Mouse (Mus musculus) intestine, embryonic 16.5 days (tissue): ENCODE results near the gene Gm29609. TPM values are rescaled to one million over a fixed set of nuclear protein-coding genes. Genes with fewer than 3 reads are reported as not detected.

Experiments
- ATAC-seq: fragments of 200-750 bp; cut with Nextera tagmentation; 2 replicates; pipeline ENCODE4 v1.8.0; 2017; ENCODE audit warnings: moderate TSS enrichment, moderate library complexity
- H3K27ac ChIP-seq: fragments of 300-500 bp; sonication (generic); 2 replicates; pipeline ENCODE4 v1.5.1; 2014; ENCODE audit warnings: mild to moderate bottlenecking, low read length
- H3K27me3 ChIP-seq: fragments of 300-500 bp; sonication (generic); replicated peaks from 2 replicates; pipeline ENCODE4 v1.6.1; 2014; ENCODE audit warnings: low read length, control low read depth, mixed read lengths; ENCODE audit not compliant: control insufficient read depth, insufficient read depth
- H3K36me3 ChIP-seq: fragments of 300-500 bp; sonication (generic); 2 replicates; pipeline ENCODE4 v1.6.1; 2014; ENCODE audit warnings: low read length, control low read depth; ENCODE audit not compliant: control insufficient read depth, insufficient read depth
- H3K4me1 ChIP-seq: fragments of 300-500 bp; sonication (generic); 2 replicates; pipeline ENCODE4 v1.6.1; 2014; ENCODE audit warnings: low read length, control low read depth, mixed read lengths; ENCODE audit not compliant: control insufficient read depth, insufficient read depth
- H3K4me2 ChIP-seq: fragments of 300-500 bp; sonication (generic); 2 replicates; pipeline ENCODE4 v1.6.1; 2014; ENCODE audit warnings: low read depth, low read length, control low read depth
- H3K4me3 ChIP-seq: fragments of 300-500 bp; sonication (generic); 2 replicates; pipeline ENCODE4 v1.5.1; 2014; ENCODE audit warnings: mild to moderate bottlenecking, low read length
- H3K9ac ChIP-seq: fragments of 300-500 bp; sonication (generic); 2 replicates; pipeline ENCODE4 v1.6.1; 2014; ENCODE audit warnings: low read depth, low read length
- H3K9me3 ChIP-seq: fragments of 300-500 bp; sonication (generic); 2 replicates; pipeline ENCODE4 v1.6.1; 2016; ENCODE audit warnings: low read length, control low read depth; ENCODE audit not compliant: control insufficient read depth
- WGBS: fragments of 180-500 bp; shearing (Covaris S2); extraction: QIAGEN DNeasy Blood & Tissue Kit; methylation state at CpG from one replicate; pipeline ENCODE4 v1.1.7; 2014; 5-methylcytosine and 5-hydroxymethylcytosine counted together
- polyA plus RNA-seq: library from polyadenylated mRNA; unstranded; fragments of >200 nt; fragmentation: Nextera tagmentation; extraction: Ambion mirVana; gene quantifications from 2 replicates; pipeline ENCODE4 v1.2.1, GENCODE M21; 2015

Gm29609 gene
- polyA plus RNA-seq, 1 experiment from 2014 or later: 1.1 TPM

DNA sequence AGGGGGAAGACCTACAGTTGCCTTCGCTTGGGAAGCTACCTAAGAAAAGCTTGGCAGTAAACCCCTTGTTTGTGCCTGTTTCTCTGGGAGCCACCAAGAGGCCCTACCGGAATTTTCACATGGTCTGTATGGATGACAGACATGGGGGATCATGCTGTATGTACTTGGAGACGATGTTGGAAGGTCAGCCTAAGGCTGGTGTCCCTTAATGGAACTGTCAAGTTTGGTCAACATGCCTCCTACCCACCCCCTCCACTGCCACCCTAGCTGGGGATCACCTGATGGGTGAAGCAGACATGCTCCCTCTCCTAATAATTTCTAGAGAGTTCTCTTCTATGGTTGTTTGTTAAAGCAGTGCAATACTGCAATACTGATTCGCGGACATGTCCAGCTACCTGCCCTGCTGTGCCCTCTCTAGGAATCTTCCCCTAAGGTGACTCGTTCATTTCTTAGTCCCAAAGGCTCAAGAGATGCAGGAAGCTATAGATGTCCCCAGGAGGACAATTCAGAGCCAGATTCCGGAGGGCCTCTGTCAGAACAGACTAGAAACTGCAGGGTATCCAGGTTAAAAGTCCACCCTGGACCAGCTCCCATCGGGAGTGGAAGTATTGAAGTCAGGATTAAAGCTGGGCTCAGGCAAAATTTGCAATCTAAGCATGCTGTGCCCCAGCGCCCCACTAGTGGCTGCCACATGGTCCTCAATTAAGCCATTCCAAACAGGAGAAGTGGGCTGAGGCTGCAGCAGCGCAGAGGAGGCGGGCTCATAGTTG is 83.8 kb downstream of the Gm29609 start:
- Histone ChIP-seq H3K27ac (no peak overlapping the region), H3K4me3 (peak overlapping the region; percentile 37), H3K4me2 (peak overlapping the region; percentile 88), H3K36me3 (no peaks in the 10 kb centered on the region; the same call in 1 of the 2 replicates), H3K9me3 (no peaks in the 10 kb centered on the region), H3K9ac (0 out of 2 replicates have a peak overlapping the region, but pooled peaks have one; percentile 2), H3K27me3 (peaks cover 77% of the 10 kb centered on the region), H3K4me1 (peaks cover 31% of the 10 kb centered on the region)
- WGBS: 28% methylated on average over 11 of the region's 11 CpGs
- no peak for ATAC-seq

DNA sequence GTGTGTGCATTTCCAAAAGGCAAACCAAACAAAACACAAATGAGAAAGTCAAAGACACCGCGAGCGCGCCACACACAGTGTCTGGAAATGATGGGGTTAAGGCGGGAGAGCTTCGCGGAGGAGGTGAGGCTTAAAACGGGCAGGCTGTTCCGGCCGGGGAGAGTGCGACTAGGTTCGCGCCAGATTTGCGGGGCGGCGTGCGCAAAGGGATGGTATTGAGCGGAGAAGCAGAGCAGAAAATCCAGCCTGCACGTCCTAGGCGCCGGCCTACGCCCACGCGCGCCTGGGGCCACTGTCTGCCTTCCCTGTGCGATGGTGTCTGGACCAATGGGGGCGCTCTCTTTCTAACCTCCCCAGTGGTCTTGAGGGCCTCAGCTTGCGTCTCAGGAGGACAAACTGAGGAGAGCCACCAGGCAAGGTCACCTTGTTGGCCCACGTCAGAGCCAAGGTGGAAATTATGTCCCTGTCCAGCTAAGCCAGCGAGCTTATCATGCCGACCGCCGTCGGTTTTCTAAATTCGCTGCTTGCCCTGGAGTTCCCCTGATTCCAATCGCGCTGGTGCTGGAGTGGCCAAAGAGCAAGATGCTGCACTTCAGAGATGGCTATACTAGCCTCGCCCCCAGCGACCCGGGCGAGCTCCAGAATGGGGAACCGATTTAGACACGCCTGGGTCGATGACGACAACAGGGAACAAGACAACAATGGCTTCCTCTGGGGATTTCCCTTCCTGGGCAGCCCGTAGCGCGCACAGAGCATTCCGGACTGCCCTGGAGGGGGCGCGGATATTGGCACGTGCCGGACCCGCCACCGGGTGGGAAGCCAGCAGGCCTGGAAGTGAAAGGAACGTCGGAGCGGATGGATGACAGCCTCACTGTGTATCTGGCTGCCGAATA is 84.7 kb downstream of the Gm29609 start:
- Histone ChIP-seq H3K9me3 (no peaks in the 10 kb centered on the region), H3K36me3 (no peaks in the 10 kb centered on the region; the same call in 1 of the 2 replicates), H3K27me3 (peaks cover 85% of the 10 kb centered on the region), H3K27ac (no peak overlapping the region), H3K4me2 (peak overlapping the region; percentile 88), H3K9ac (0 out of 2 replicates have a peak overlapping the region, but pooled peaks have one; percentile 33), H3K4me1 (peaks cover 31% of the 10 kb centered on the region), H3K4me3 (peak overlapping the region; percentile 37)
- under 1% methylated on average over 59 of the region's 59 CpGs for WGBS
- peak; percentile 34 for ATAC-seq

Other genes with a start within 250 kb of the Gm29609 start
- 67.0 and 88.7 TPM in 2 replicates for gene Cgref1, start 234.3 kb downstream of the Gm29609 start, polyA plus RNA-seq
- gene Preb, start 219.6 kb downstream of the Gm29609 start, polyA plus RNA-seq: 222 and 227 TPM in 2 replicates
- gene Tcf23, start 211.2 kb downstream of the Gm29609 start, polyA plus RNA-seq: 3.3 and 4.2 TPM in 2 replicates
- 180 and 190 TPM in 2 replicates for gene Atraid, start 131.6 kb downstream of the Gm29609 start, polyA plus RNA-seq
- gene Slc5a6, start 131.0 kb downstream of the Gm29609 start, polyA plus RNA-seq: 18.8 TPM in 2 replicates
- gene Cad, start 125.1 kb downstream of the Gm29609 start, polyA plus RNA-seq: 16.8 and 18.2 TPM in 2 replicates
- not detected in 2 replicates for gene Dnajc5g, start 73.6 kb downstream of the Gm29609 start, polyA plus RNA-seq
- gene Slc30a3, start 71.7 kb downstream of the Gm29609 start, polyA plus RNA-seq: 0.12 and 0.15 TPM in 2 replicates
- not detected in 2 replicates for gene Trim54, start 63.2 kb downstream of the Gm29609 start, polyA plus RNA-seq
- not detected in 2 replicates for gene Ucn, start 41.1 kb downstream of the Gm29609 start, polyA plus RNA-seq
- gene Mpv17, start 25.7 kb downstream of the Gm29609 start, polyA plus RNA-seq: 80.3 and 84.4 TPM in 2 replicates
- gene Gtf3c2, start 233 bp upstream of the Gm29609 start, polyA plus RNA-seq: 56.4 and 60.3 TPM in 2 replicates
- 143 and 149 TPM in 2 replicates for gene Snx17, start 13.3 kb upstream of the Gm29609 start, polyA plus RNA-seq
- gene Eif2b4, start 13.5 kb upstream of the Gm29609 start, polyA plus RNA-seq: 67.1 and 67.6 TPM in 2 replicates
- gene Zfp513, start 22.4 kb upstream of the Gm29609 start, polyA plus RNA-seq: 5.5 and 6.0 TPM in 2 replicates
- gene Ppm1g, start 40.8 kb upstream of the Gm29609 start, polyA plus RNA-seq: 110 and 122 TPM in 2 replicates
- 132 and 140 TPM in 2 replicates for gene Nrbp1, start 61.0 kb upstream of the Gm29609 start, polyA plus RNA-seq
- 0.27 TPM in 1 of 2 replicates, not detected in the other for gene Gm9970, start 61.3 kb upstream of the Gm29609 start, polyA plus RNA-seq
- gene Krtcap3, start 71.8 kb upstream of the Gm29609 start, polyA plus RNA-seq: 70.1 and 71.1 TPM in 2 replicates
- 19.5 and 21.5 TPM in 2 replicates for gene Ift172, start 111.2 kb upstream of the Gm29609 start, polyA plus RNA-seq
- gene Fndc4, start 116.2 kb upstream of the Gm29609 start, polyA plus RNA-seq: 18.3 and 19.3 TPM in 2 replicates
- 0.80 and 1.2 TPM in 2 replicates for gene Gckr, start 117.5 kb upstream of the Gm29609 start, polyA plus RNA-seq